Mouse (Mus musculus) gonadal fat pad, adult 2 months (tissue): Measurements from ENCODE around the gene Krt16. TPM values are rescaled to one million over a fixed set of nuclear protein-coding genes. Genes with fewer than 3 reads are reported as not detected.
"Not testable (repeated sequence)": the region's sequence is repeated elsewhere in the genome, so short reads cannot be mapped to it uniquely, and the experiment has no call there.

Experiments used
- DNase-seq: peaks from one replicate; pipeline ENCODE4 v3.0.0-alpha.2; 2012; ENCODE audit warnings: low read depth
- polyA plus RNA-seq: library from polyadenylated mRNA; depleted of rRNA; stranded (reverse); fragments of >200 nt; gene quantifications from 2 replicates; pipeline ENCODE4 v1.2.3, GENCODE M21; 2012; rRNA removed

The Krt16 gene
- polyA plus RNA-seq, 1 experiment = not detected

DNA sequence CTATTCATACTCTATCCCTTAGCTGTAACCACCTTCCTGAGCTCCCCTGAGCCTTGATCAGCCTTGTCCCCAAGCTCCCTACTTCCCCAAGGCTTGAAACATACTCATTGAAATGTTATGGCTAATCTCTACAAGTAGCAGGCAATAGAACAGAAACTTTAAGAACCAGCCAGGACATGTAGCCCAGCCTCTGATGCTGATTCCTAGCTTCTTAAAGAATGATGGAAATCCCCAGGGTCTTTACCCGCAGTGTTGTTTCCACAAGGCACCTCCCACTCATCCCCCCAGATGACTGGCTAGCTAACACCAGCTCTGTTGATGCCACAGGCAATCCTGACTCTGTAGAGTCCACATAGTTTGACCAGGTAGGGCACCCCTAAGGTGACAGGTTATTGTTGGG, 9.3 kb upstream of the Krt16 start:
- no peak for DNase-seq

DNA sequence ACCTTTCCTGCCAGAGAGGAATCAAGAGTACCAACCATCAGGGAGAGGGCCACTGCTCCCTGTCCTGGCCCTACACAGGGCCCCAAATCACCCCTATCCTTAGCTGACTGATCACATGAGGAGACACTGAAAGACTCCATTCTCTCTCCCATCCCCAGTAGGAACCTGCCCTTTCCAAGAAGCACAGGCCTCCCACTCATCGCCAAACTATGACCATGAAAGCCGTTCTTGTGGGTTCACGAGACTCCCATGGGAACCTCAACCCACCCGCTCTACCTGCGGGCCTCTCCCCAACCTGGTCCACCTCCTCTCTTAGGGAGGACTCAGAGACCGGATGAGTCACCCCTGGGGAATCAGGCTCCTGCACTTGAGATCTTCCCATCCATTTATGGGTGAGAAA, 6.8 kb upstream of the Krt16 start:
- DNase-seq = no peak

GRCm38 (mm10) chr11:100254360-100255090, 5.8 kb upstream of the Krt16 start:
- no peak for DNase-seq

DNA sequence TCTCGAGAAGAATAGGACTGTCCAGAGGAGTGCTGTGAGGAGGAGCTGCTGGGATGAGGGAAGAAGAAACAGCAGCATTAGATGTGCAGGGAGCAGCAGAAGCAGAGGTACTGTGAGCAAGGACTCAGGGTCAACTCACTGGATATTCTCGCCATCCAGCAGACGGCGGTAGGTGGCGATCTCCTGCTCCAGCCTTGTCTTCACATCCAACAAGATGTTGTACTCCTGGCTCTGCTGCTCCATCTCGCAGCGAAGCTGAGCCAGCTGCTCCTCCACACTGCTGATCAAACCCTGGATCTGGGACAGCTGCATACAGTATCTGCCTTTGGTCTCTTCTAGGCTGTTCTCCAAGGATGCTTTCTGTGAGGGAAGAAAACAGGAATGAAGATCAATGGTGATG, 2.2 kb downstream of the Krt16 start:
- not testable (repeated sequence) for DNase-seq

- not testable (repeated sequence) for DNase-seq
Observed at GRCm38 (mm10) chr11:100240272-100240671, 8.4 kb downstream of the Krt16 start.

GRCm38 (mm10) chr11:100221741-100222140, 27.0 kb downstream of the Krt16 start:
- no peak for DNase-seq

GRCm38 (mm10) chr11:100219304-100219703, 29.4 kb downstream of the Krt16 start:
- peak; percentile 93 for DNase-seq

DNA sequence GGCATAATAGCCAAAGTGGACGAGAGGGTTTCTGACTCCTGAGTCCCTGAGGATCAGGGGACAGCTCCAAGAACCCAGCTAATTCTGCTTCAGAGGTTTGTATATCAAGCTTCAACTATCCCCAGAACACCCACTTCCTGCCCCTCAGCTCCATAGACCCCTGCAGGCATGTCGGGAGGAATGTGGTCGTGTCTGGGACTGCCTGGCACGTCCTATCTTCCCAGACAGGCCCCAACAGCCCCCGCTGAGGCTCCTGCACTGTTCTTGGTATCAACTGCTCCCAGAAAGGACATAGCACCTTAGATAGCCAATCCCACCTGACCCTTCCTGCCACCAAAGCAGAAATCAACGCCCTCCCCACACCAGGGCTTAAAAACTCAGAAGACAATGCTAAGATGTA, 40.2 kb downstream of the Krt16 start:
- DNase-seq = no peak

DNA sequence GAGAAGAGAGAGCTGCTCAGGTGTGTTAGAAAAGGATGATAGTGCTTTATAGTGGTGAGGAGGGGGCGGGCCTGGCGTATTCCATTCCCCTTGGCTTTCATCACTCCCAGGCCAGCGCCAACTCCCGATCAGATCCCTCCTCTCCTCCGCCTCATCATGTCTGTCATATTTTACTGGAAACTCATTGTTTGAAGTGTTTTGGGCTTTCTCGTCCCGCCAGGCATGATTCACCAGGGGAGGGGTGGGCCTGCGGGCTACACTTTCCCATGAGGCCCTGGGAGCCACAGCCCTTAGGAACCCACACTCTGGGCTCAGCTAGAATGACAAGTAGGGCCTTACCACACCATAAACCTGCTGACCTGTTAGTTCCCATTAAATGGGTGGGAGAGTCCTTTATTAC, 41.2 kb downstream of the Krt16 start, which contains the start of gene Krt14:
Gene Krt14, minus strand, starts transcription at position 51 of the 400 bp plus-strand sequence.
- DNase-seq = no peak

DNA sequence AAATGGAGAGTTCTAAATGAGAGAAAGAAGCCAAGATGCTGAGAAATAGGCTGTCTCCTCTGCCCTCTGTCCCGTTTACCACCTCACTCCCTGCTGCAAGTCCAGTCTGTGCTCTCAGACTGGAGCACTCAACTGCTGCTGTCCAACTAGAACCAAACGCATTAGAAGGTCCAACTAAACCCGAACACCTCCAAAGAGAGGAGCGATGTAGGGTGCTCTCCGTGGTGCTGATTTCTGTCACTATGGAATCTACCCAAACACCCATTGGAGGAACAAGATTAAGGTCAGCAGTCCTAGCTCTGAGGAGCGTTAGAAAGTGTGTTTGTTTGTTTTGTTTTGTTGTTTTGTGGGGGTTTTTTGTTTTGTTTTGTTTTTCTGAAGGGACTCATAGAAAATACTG, 45.3 kb downstream of the Krt16 start:
- DNase-seq = no peak

DNA sequence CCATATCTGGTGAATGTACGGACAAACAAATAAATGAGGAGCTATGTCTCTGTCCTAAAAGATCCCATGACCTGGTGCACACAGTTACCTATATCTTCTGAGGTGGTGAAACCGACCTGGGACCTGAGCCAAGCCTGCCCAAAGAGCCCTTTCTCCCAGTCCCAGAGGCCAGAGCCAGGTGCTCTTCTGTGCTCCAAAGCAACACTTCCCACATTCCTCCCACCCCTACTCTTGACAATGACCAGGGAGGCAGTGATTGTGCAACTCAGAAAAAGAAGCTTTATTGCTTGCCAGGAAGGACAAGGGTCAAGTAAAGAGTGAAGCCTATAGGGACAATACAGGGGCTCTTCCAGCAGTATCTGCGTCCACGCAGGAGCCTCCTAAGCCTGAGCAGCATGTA, 45.8 kb downstream of the Krt16 start:
- peak; percentile 97 for DNase-seq

- DNase-seq = no peak
Observed at GRCm38 (mm10) chr11:100200104-100200820, 48.4 kb downstream of the Krt16 start.

- DNase-seq = no peak
Observed at GRCm38 (mm10) chr11:100198666-100199065, 50.0 kb downstream of the Krt16 start.

Other genes starting within 250 kb of the Krt16 start
- gene Krt33a, start 232.7 kb downstream of the Krt16 start, polyA plus RNA-seq = 0.09 TPM in 1 of 2 replicates, not detected in the other
- not detected in 2 replicates for gene Krt33b, start 219.0 kb downstream of the Krt16 start, polyA plus RNA-seq
- not detected in 2 replicates for gene Krt34, start 207.3 kb downstream of the Krt16 start, polyA plus RNA-seq
- gene Krt31, start 198.4 kb downstream of the Krt16 start, polyA plus RNA-seq = 0.16 and 0.19 TPM in 2 replicates
- 0.71 and 3.7 TPM in 2 replicates for gene Krt32, start 160.7 kb downstream of the Krt16 start, polyA plus RNA-seq
- 0.13 and 0.35 TPM in 2 replicates for gene Krt35, start 152.7 kb downstream of the Krt16 start, polyA plus RNA-seq
- gene Krt36, start 143.3 kb downstream of the Krt16 start, polyA plus RNA-seq = 0.63 and 1.0 TPM in 2 replicates
- not detected in 2 replicates for gene Krt13, start 127.3 kb downstream of the Krt16 start, polyA plus RNA-seq
- 22.6 and 22.7 TPM in 2 replicates for gene Krt15, start 113.0 kb downstream of the Krt16 start, polyA plus RNA-seq
- 181 and 213 TPM in 2 replicates for gene Krt19, start 100.2 kb downstream of the Krt16 start, polyA plus RNA-seq
- gene Krt9, start 55.7 kb downstream of the Krt16 start, polyA plus RNA-seq = 0.04 TPM in 1 of 2 replicates, not detected in the other
- 40.0 and 42.3 TPM in 2 replicates for gene Krt14, start 41.4 kb downstream of the Krt16 start, polyA plus RNA-seq
- gene Krt17, start 12.1 kb upstream of the Krt16 start, polyA plus RNA-seq = 2.4 and 2.9 TPM in 2 replicates
- gene Krt42, start 21.0 kb upstream of the Krt16 start, polyA plus RNA-seq = not detected in 2 replicates
- 113 and 130 TPM in 2 replicates for gene Eif1, start 71.0 kb upstream of the Krt16 start, polyA plus RNA-seq
- not detected in 2 replicates for gene Gast, start 85.5 kb upstream of the Krt16 start, polyA plus RNA-seq
- gene Hap1, start 107.2 kb upstream of the Krt16 start, polyA plus RNA-seq = 27.5 and 36.4 TPM in 2 replicates
- 213 and 239 TPM in 2 replicates for gene Jup, start 148.9 kb upstream of the Krt16 start, polyA plus RNA-seq
- gene P3h4, start 165.9 kb upstream of the Krt16 start, polyA plus RNA-seq = 35.4 and 45.1 TPM in 2 replicates
- gene Fkbp10, start 166.8 kb upstream of the Krt16 start, polyA plus RNA-seq = 33.1 and 34.4 TPM in 2 replicates
- gene Nt5c3b, start 192.9 kb upstream of the Krt16 start, polyA plus RNA-seq = 31.1 and 45.5 TPM in 2 replicates
- gene Klhl10, start 193.0 kb upstream of the Krt16 start, polyA plus RNA-seq = 2.8 and 3.0 TPM in 2 replicates
- 5.8 and 8.7 TPM in 2 replicates for gene Klhl11, start 223.8 kb upstream of the Krt16 start, polyA plus RNA-seq